ENCODE assay signal across 22 mouse cellular contexts in the genomic region with DNA sequence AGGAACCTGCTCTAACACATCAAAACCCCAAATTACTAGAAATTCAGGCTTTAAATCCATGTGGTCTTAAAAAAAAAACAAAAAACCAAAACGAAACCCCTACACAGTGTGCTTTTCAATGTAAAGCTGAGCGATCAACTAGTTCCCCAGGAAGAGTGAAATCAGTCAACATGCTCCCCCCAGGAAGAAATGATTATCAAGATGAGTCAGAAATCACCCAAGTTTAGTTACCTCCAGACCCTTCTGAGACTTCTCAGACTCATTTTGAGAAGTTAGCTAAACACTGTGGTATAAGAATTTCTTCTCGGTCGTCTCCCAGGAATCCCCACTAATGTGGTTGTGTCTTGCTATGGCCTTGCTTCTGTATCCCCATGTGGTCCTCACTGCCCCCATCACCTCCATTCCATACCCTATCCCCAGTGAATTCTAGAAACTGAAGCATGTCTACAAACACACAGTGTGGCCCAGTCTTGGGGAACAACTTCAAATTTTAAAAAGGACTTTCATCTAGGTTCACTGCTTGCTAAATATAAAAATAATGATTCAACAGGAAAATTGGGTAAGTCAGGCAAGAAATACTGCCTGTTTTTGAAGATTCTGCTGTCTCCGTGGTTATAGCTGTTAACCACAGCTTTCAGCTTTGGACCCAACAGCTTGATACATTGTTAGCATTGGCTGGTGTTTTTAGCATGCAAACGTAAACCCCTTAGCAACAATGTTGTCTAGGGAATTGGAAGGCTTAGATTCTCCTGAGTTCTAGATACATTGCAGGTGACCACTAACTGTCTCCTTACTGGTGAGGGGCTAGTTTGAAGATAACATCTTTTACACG. TPM values are rescaled to one million over a fixed set of nuclear protein-coding genes. Genes with fewer than 3 reads are reported as not detected.
DNase-seq lines count a peak whose midpoint lies in the region; ATAC-seq lines count a peak whose summit lies in the region.
"Had no signal": no experiment of that assay in that cellular context is flagged by ENCODE, and none has a peak within 500 bp of the region (broad histone marks: within the 10 kb centered on the region; RNA-seq: fewer than 3 reads in every experiment).

No protein-coding gene starts in this region.

- no peak overlapping the region for H3K9ac ChIP-seq in heart, embryonic 11.5 days (ENCODE audit: low read depth, low read length)
- H3K9ac ChIP-seq: embryonic facial prominence, embryonic 15.5 days; hindbrain, embryonic 15.5 days; limb, embryonic 15.5 days; liver, embryonic 15.5 days; midbrain, embryonic 13.5 days had no signal

- H3K4me2 ChIP-seq in heart, embryonic 11.5 days: no peak overlapping the region
- H3K4me2 ChIP-seq: embryonic facial prominence, embryonic 15.5 days; hindbrain, embryonic 15.5 days; limb, embryonic 15.5 days; liver, embryonic 15.5 days; midbrain, embryonic 13.5 days had no signal

- H3K9me3 ChIP-seq in heart, embryonic 11.5 days (replicated peaks; ENCODE audit: control insufficient read depth, low read length): no peaks in the 10 kb centered on the region
- H3K9me3 ChIP-seq: embryonic facial prominence, embryonic 15.5 days; forebrain, embryonic 10.5 days; hindbrain, embryonic 15.5 days; limb, embryonic 15.5 days; liver, embryonic 15.5 days; midbrain, embryonic 13.5 days had no signal

- 79% methylated on average over 7 of the region's 7 CpGs for WGBS in heart, embryonic 11.5 days (ENCODE audit: insufficient replicate concordance)

- ATAC-seq in heart, embryonic 11.5 days (replicated peaks; ENCODE audit: insufficient number of reproducible peaks, low FRiP score, low TSS enrichment): no peak
- ATAC-seq in common myeloid progenitor, adult 5-6 weeks (replicated peaks; ENCODE audit: low read depth, poor library complexity, severe bottlenecking): peak; percentile 77
- ATAC-seq in megakaryocyte, adult 5-6 weeks (ENCODE audit: poor library complexity, severe bottlenecking): peak; percentile 44
- ATAC-seq: intestine, postnatal 0 days; midbrain, embryonic 13.5 days; Patski had no signal

- H3K36me3 ChIP-seq in heart, embryonic 11.5 days (ENCODE audit: control insufficient read depth, insufficient read depth, low read length): no peaks in the 10 kb centered on the region
- H3K36me3 ChIP-seq: embryonic facial prominence, embryonic 15.5 days; forebrain, embryonic 10.5 days; hindbrain, embryonic 15.5 days; limb, embryonic 15.5 days; liver, embryonic 15.5 days; midbrain, embryonic 13.5 days had no signal

- H3K27ac ChIP-seq in heart, embryonic 11.5 days (ENCODE audit: low read depth, low read length): no peak overlapping the region
- H3K27ac ChIP-seq: embryonic facial prominence, embryonic 15.5 days; forebrain, embryonic 10.5 days; hindbrain, embryonic 15.5 days; limb, embryonic 15.5 days; liver, embryonic 15.5 days; midbrain, embryonic 13.5 days had no signal

- H3K4me3 ChIP-seq in heart, embryonic 11.5 days (ENCODE audit: low read depth, low read length): no peak overlapping the region
- H3K4me3 ChIP-seq: embryonic facial prominence, embryonic 15.5 days; forebrain, embryonic 10.5 days; hindbrain, embryonic 15.5 days; limb, embryonic 15.5 days; liver, embryonic 15.5 days; midbrain, embryonic 13.5 days had no signal

- H3K27me3 ChIP-seq in heart, embryonic 11.5 days (ENCODE audit: control insufficient read depth, insufficient read depth, low read length): no peaks in the 10 kb centered on the region
- H3K27me3 ChIP-seq: embryonic facial prominence, embryonic 15.5 days; hindbrain, embryonic 15.5 days; limb, embryonic 15.5 days; liver, embryonic 15.5 days; Patski had no signal

- no peaks in the 10 kb centered on the region for H3K4me1 ChIP-seq in heart, embryonic 11.5 days (ENCODE audit: control insufficient read depth, insufficient read depth, low read length)
- H3K4me1 ChIP-seq: embryonic facial prominence, embryonic 15.5 days; hindbrain, embryonic 15.5 days; liver, embryonic 15.5 days; midbrain, embryonic 13.5 days had no signal

- DNase-seq in heart, adult 11 months: peak; percentile 86
- DNase-seq in cerebellum, postnatal 10 days: no peak
- no peak for DNase-seq in adrenal gland, adult 8-10 months
- no peak for DNase-seq in kidney, postnatal 10 days
- DNase-seq in right cerebral cortex, postnatal 14 days: no peak
- DNase-seq: cerebellum, adult 9-11 months; heart, adult 18-20 months; heart, postnatal 36 days; right cerebral cortex, postnatal 4 days; thymus, postnatal 25 days had no signal

RNA-seq across cellular contexts. Expression of gene Armc2, which starts 39.6 kb away (rescaled TPM):
- 0.82 and 0.86 TPM in 2 replicates for polyA plus RNA-seq in heart, embryonic 11.5 days (2014; fragmentation: Nextera tagmentation; extraction: Ambion mirVana)
- 0.14 and 0.29 TPM in 2 replicates for total RNA-seq in common myeloid progenitor, adult 5-6 weeks (2017)
- total RNA-seq in megakaryocyte, adult 5-6 weeks (2015): 1.2 TPM in 1 of 2 replicates, not detected in the other
- total RNA-seq in megakaryocyte, adult 5-6 weeks (2017): not detected in 2 replicates
- 1 to 10 TPM in 3 of 4 experiments, under 1 TPM in 1; 0.98 to 4.1 (median 2.8) TPM for total RNA-seq in adrenal gland, adult 8-10 months (2022)
- total RNA-seq: neutrophil, adult 5-6 weeks had no signal
